Mouse (Mus musculus) adrenal gland, postnatal 4 days (tissue): ENCODE results near the gene Eppin. TPM values are rescaled to one million over a fixed set of nuclear protein-coding genes. Genes with fewer than 3 reads are reported as not detected.

Experiments used
- DNase-seq, 2 experiments: peaks; one replicate each; pipeline ENCODE4 v3.0.0; 2021 to 2022; ENCODE audit warnings: low spot score in 2 of 2, mixed read lengths in 2 of 2
- total RNA-seq, 2 experiments: library from RNA; stranded (reverse); gene quantifications; 2 replicates each; pipeline ENCODE4 v1.2.3; 2021

The Eppin gene
- total RNA-seq, 2 experiments from 2014 or later, result not detected

DNA sequence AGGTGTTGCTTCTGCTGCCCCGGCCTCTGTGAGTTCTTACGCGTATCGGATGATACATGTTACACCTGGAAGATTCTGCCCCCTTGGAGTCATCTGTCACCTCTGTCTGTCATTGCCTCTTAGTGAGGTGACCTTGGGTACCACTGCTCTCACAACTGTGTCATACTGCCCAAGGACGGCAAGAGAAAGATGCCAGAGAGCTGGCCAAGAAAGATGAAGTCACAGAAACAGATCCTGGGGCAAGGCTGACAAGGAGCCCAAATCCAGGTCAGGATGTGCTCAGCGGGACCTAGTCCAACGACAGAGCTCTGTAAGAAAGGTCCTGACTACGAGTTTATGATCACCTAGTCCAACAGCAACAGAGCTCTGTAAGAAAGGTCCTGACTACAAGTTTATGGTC, 33.3 kb downstream of the Eppin start:
- no peak for DNase-seq

DNA sequence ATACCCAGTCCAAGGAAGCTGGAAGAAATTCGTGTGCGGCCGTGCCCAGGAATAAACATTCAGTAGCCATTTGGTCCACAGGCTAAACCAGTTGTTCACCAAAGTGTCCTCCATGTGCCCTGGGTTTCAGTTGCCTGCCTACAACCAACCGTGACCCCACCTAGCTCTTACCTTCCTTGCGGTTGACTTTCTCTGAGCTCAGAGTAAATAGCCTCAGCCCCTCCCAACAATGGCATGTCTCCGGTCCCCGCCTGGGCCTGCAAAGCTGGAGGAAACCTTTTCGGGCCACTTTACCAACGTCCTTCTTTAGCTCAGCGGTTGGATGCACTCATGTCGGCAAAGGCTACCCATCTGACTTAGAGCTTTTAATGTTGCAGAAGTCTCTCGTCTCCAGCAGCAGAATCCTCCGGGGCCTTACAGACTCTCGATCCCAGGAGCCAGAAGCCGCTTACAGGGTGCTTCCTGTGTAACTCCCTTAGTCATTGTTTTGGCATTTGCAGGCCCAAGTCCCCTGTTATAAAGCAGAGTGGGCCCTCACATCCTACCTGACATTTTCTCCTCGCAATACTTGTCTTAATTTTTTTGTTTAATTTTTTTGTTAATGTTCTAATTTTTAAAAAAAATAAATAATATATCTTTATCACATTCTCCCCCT, 34.3 kb downstream of the Eppin start:
- no peak for DNase-seq

DNA sequence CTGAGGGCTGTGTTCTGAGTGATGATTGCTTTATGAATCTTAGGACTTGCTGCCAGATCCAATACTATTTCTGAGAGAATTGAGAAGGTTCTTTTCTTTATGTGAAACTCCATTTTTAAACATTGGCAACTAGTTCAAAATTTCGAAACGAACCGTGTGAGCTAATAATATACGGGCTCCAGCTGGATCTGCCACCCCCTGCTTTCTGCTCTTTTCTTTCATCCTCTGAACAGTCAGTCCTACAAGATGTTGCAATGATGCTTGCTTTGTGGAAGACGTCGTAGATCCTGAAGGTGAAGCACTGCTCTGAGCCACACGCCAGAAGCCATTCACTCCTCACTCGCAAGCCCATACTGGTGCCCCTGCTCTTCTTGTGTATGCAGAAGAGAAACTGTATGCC, 35.0 kb downstream of the Eppin start:
- DNase-seq, result no peak

DNA sequence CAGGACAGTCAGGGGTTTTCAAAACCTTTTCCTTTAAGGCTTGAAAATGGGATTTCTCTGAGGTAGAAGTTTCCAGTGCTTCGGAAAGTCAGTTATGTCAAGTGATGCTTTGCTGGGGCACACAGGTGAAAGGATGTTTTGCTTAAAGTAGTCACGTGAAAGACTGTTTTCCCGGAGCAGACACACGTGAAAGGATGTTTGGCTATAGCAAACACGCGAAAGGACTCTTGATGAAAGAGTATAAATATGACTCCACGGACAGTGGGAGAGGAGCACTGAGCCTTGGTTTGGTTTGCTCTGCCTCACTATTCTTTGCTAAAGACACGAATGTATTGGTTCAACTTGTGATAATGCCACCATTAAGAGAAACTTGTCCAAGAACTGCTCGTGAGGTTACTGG, 41.9 kb downstream of the Eppin start:
- DNase-seq, result no peak

DNA sequence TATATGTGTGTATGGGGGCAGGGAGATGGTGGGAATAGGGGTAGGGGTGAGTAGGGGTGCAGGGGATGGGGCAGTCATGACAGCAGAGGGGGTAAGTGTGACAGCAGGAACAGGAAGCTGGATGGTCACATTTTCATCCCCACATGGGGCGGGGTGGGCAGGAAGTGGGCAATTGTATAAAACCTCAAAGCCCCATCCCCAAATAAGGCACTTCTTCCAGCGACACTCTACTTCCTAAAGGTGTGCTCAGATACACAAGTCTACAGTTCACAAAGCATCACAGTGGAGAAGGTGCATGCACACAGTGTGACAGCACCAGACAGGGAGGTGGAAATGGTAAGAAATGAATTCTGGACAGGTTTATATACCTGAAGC, 42.5 kb downstream of the Eppin start:
- DNase-seq, result no peak

DNA sequence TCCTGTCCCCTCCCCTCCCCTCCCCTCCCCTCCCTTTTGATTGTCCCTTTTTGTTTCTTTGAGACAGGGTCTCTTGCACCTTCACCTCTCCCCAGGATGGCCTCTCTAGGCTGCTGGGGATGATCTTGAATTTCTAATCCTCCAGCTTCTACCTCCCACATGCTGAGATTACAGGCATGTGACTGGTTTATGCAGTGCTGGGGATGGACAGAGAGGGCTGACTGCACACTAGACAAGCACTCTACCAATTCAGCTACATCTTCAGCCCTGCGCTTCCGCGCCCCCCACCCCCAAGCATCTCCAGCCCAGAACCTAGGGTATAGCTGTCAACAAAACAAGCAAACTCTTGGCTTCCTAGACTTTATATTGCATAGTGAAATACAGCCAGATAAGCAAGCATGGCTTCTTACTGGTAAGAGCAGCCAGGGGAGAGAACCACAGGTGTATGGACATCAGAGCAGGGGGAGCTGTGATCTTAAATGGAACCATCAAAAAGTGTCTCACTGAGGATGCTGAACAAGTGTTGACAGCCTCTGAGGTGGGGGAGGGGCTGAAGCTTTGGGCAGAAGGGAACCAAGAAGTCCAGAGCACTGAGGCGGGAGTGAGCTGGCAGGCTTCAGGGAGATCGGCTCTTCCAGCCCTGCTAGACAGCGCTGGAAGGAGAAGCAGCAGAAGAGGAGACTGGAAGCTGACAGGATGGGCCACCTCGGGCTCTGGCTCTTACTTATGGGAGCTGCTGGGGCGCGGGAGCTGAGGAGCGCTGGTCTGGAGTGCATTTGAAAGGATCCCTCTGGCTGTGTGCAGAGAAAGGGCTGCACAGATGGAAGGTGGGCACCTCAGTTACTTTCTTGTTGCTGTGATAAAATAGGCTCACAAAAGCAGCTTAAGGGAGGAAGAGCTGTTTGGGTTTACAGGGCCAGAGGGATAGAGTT, 43.2 kb downstream of the Eppin start:
- DNase-seq, result no peak

DNA sequence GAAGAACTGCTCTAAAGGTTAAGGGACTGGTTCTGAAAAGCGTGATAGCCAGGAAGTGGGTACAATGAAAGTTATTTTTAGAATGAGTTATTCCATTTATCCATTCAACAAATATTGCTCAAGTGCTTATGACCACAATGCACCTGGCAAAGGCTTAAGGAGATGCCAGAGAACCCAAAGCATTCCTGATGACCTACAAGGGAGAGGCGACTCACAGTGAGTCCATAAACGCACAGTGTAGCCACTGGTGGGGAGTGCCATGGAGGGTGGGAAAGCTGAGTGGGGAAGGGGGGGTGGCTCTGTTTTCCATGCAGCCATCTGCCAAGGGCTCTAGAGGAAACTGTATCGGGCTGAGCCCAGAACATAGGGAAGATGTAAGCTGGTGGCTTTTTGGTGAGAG, 44.1 kb downstream of the Eppin start:
- no peak for DNase-seq

DNA sequence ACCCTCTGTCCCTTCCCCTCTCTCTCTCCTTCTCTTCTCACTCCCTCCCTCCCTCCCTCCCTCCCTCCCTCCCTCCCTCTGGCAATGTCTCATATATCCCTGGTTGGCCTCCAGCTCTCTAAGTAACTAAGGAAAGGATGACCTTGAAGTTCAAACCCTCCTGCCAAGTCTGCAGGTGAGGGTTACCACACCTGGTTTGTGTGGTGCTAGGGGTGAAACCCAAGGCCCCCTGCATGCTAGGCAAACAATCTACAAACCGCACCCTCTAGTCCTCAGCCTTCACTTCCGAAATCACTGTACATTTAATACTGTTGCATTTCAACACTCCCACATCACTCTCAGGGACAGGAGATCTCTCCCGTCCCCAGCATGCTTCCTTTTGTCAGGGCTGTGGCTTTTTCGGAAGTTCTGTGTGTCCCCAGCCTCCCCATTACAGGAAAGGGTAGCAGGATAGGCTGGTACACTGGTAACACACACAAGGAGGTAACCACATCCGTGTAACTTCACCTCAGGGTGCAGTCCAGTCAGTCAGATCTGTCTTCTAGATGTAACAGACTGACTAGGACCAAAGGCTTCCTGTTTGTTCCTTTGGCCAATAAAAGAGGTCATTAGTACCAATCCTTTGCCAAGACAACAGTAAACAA, 48.8 kb downstream of the Eppin start:
- DNase-seq, result no peak

DNA sequence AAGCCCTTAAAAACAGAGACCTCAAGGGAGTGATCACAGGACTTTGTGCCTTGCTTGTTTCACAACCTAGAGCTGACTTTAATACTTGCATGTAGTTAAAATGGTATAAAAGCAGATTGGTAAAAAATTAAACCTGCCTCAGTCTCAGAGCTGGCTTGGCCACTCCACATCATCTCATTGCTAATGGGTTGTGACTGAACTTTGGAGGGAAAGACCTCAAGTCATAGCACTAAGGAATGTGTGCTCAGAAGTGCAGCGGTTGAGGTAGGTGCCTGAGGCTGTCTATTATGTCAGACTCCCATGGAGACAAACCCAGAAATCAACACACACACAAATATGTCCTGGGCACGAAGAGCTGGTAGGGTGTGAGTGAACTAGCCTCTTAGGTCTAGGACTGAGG, 49.6 kb downstream of the Eppin start:
- no peak for DNase-seq

DNA sequence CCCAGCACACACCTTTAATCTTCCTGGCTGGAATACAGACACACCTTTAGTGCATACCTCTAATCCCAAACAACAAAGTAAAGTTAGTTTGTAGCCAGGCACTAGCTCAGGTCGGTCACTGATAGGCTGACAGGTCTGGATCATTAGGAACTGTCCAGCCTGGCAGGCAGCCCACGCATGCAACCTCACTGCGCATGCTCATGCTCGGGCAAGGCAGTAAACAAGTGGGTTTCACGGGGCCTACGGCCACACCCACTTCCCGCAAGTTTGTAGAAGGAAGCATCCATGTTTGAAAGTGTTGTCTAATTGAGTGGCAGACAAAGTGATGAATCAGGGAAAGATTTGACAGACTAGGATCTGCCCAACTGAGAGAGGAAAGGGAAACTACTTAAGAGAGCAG, 50.8 kb downstream of the Eppin start:
- DNase-seq, result no peak

DNA sequence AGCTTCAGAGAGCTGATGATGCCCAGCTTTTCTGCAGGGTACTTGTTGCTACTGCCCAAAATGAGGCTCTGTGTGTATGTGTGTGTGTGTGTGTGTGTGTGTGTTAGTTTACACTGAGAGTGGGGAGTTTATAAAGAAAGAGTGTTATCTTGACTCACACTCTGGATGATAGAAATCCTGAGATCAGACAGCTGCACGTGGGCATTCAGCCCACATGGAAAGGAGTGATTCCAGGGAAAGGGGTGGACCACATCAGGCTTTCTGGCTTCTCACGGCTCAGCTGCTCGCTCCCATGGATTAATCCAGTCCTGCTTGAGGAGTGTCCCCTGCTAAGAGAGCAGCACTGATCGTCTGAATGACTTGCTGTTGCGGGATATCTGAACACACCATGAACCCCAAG, 51.3 kb downstream of the Eppin start:
- no peak for DNase-seq

DNA sequence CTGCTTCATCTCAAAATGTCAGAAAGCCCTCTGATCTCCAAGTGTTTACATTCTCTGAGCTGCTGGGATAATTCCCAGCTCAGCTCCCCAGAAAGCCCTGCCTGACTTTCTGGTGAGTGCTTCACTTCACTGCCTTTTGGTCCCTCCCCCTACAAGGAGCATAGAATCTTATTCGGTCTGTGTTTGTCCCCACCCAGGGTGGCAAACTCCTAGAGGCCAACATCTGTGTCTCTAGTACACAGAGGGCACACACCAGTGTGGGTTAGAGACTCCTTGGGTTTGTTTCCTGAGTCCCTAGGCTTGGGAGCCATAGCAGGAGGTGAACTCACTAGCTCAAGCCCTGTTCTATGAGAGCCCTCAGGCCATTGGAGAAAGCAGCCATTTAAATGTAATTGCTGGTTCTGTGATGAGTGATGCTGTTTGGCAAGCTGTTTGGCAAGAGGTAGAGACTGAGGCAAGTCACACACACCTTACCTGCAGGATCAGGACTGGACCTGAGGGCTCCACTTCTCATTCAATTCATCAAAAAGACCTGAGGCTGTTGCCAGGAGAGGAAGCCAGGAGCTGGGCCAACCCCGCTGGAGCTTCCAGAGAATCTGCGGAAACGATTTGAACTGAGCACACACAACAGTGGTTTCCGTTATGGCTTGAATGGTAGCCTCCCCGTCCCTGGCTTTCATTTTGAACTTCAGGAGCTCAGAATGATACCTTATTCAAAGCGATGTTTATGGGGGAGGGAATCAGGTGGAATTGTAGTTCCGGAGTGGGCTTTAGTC, 52.6 kb downstream of the Eppin start:
- DNase-seq, result no peak

Other genes starting within 250 kb of the Eppin start
- gene Slpi, start 204.5 kb downstream of the Eppin start, total RNA-seq, result 1 to 10 TPM; 7.8 to 9.0 TPM
- 10 to 100 TPM in 1 of 2 experiments, under 1 TPM in 1; 0.14 to 14.6 TPM for gene Rbpjl, start 190.5 kb downstream of the Eppin start, total RNA-seq
- gene Matn4, start 188.4 kb downstream of the Eppin start, total RNA-seq, result 1 to 10 TPM; 4.7 to 4.9 TPM
- 10 to 100 TPM; 75.2 to 93.9 TPM for gene Sdc4, start 149.7 kb downstream of the Eppin start, total RNA-seq
- 10 to 100 TPM; 34.7 to 35.0 TPM for gene Sys1, start 136.6 kb downstream of the Eppin start, total RNA-seq
- 1 to 10 TPM in 1 of 2 experiments, under 1 TPM in 1; 0.48 to 3.0 TPM for gene Gm20458, start 132.6 kb downstream of the Eppin start, total RNA-seq
- gene Trp53tg5, start 119.9 kb downstream of the Eppin start, total RNA-seq, result not detected
- 10 to 100 TPM; 10.9 to 17.1 TPM for gene Dbndd2, start 107.5 kb downstream of the Eppin start, total RNA-seq
- gene Pigt, start 96.1 kb downstream of the Eppin start, total RNA-seq, result 100 to 1,000 TPM; 133 to 134 TPM
- gene Wfdc2, start 31.2 kb downstream of the Eppin start, total RNA-seq, result 10 to 100 TPM in 1 of 2 experiments, 1 to 10 TPM in 1; 1.9 to 49.1 TPM
- gene Spint3, start 20.1 kb downstream of the Eppin start, total RNA-seq, result not detected
- 1 to 10 TPM in 1 of 2 experiments, under 1 TPM in 1; 0.48 to 1.2 TPM for gene Wfdc6a, start 8.1 kb downstream of the Eppin start, total RNA-seq
- gene Wfdc6b, start 19.9 kb upstream of the Eppin start, total RNA-seq, result not detected
- gene Wfdc8, start 20.0 kb upstream of the Eppin start, total RNA-seq, result under 1 TPM; 0.20 to 0.39 TPM
- not detected for gene Wfdc16, start 45.2 kb upstream of the Eppin start, total RNA-seq
- under 1 TPM in 1 of 2 experiments, not detected in 1; 0.76 TPM for gene Wfdc10, start 62.5 kb upstream of the Eppin start, total RNA-seq
- gene Wfdc9, start 63.0 kb upstream of the Eppin start, total RNA-seq, result not detected
- gene Wfdc11, start 80.5 kb upstream of the Eppin start, total RNA-seq, result not detected
- gene Wfdc13, start 91.5 kb upstream of the Eppin start, total RNA-seq, result not detected
- not detected for gene Spint4, start 104.9 kb upstream of the Eppin start, total RNA-seq
- not detected for gene Spint5, start 121.7 kb upstream of the Eppin start, total RNA-seq
- under 1 TPM; 0.90 to 0.92 TPM for gene Wfdc3, start 152.3 kb upstream of the Eppin start, total RNA-seq
- 10 to 100 TPM; 50.1 to 54.2 TPM for gene Dnttip1, start 152.4 kb upstream of the Eppin start, total RNA-seq
- 10 to 100 TPM; 48.4 to 64.6 TPM for gene Ube2c, start 176.3 kb upstream of the Eppin start, total RNA-seq
- gene Tnnc2, start 186.4 kb upstream of the Eppin start, total RNA-seq, result 100 to 1,000 TPM in 1 of 2 experiments, 10 to 100 TPM in 1; 94.0 to 231 TPM
- gene Snx21, start 192.2 kb upstream of the Eppin start, total RNA-seq, result 10 to 100 TPM; 40.5 to 42.9 TPM
- gene Acot8, start 211.3 kb upstream of the Eppin start, total RNA-seq, result 10 to 100 TPM; 30.1 to 31.3 TPM
- gene Zswim3, start 211.5 kb upstream of the Eppin start, total RNA-seq, result 1 to 10 TPM; 3.8 to 4.5 TPM
- gene Zswim1, start 229.1 kb upstream of the Eppin start, total RNA-seq, result 10 to 100 TPM; 10.7 to 11.0 TPM
- gene Spata25, start 234.9 kb upstream of the Eppin start, total RNA-seq, result 1 to 10 TPM in 1 of 2 experiments, under 1 TPM in 1; 0.76 to 1.7 TPM
- 100 to 1,000 TPM; 140 to 158 TPM for gene Ctsa, start 239.3 kb upstream of the Eppin start, total RNA-seq
- gene Neurl2, start 239.9 kb upstream of the Eppin start, total RNA-seq, result 1 to 10 TPM; 5.4 to 7.4 TPM